ENCODE assay signal across 8 mouse cellular contexts in the genomic region with DNA sequence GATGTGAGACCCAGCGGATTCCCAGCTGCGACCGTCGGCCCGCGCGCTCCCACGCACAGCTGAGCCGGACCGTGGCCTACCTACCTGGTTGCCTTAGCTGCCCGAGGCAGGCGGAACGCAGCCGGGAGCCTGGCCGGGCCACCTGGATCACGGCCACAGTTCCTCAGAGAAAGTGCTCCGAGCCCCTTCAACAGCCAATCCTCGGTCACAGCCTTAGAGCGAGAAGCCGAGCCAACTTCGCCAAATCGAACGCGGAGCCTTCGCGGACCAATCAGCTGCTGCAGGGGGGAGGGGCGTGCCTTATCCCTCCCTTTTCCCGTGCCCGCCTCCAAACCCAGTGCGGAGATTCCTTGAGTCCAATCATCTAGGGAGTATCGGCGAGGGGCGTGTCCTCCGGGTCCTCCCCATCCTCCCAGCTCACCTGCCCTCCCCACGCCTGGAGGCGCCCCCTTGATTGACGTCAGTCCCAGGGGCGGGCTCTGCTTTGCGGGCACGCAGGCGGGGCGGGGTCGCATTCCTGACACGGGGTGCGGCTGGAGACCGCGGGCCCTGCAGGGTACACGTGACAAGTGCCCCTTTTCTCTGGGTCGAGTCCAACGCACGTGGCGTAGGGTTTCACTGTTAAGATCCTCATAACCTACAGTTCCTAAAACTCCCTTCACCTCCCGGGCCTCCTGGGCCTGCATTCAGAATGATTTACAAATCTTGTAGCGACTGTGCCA. TPM values are rescaled to one million over a fixed set of nuclear protein-coding genes. Genes with fewer than 3 reads are reported as not detected.
DNase-seq lines count a peak whose midpoint lies in the region; ATAC-seq and TF ChIP-seq lines count a peak whose summit lies in the region.

Gene Avpi1, minus strand, starts transcription at position 273 of the 722 bp plus-strand sequence.

- H3K9me3 ChIP-seq in CH12.LX (replicated peaks; ENCODE audit: low read length): no peaks in the 10 kb centered on the region
- no peaks in the 10 kb centered on the region for H3K9me3 ChIP-seq in forebrain, embryonic 11.5 days (ENCODE audit: control insufficient read depth, low read length)
- no peaks in the 10 kb centered on the region for H3K9me3 ChIP-seq in heart, embryonic 16.5 days (replicated peaks; ENCODE audit: control insufficient read depth, low read length)
- H3K9me3 ChIP-seq in liver, embryonic 15.5 days (replicated peaks): no peaks in the 10 kb centered on the region
- H3K9me3 ChIP-seq in neural tube, embryonic 12.5 days: no peaks in the 10 kb centered on the region

- WGBS in forebrain, embryonic 11.5 days: under 1% methylated on average over 54 of the region's 54 CpGs
- WGBS in heart, embryonic 16.5 days: under 1% methylated on average over 54 of the region's 54 CpGs
- under 1% methylated on average over 54 of the region's 54 CpGs for WGBS in liver, embryonic 15.5 days (ENCODE audit: insufficient replicate concordance)
- under 1% methylated on average over 54 of the region's 54 CpGs for WGBS in neural tube, embryonic 12.5 days

- no peaks in the 10 kb centered on the region for H3K79me2 ChIP-seq in CH12.LX (replicated peaks; ENCODE audit: control insufficient read depth, extremely low read depth, insufficient read depth, poor library complexity, severe bottlenecking)

- H3K27me3 ChIP-seq in CH12.LX (replicated peaks): no peaks in the 10 kb centered on the region
- H3K27me3 ChIP-seq in forebrain, embryonic 11.5 days (ENCODE audit: control insufficient read depth, insufficient read depth, low read length): no peaks in the 10 kb centered on the region
- no peaks in the 10 kb centered on the region for H3K27me3 ChIP-seq in heart, embryonic 16.5 days (ENCODE audit: control insufficient read depth, insufficient read depth, low read length)
- H3K27me3 ChIP-seq in liver, embryonic 15.5 days: no peaks in the 10 kb centered on the region; the same call in 1 of the 2 replicates
- 0 out of 2 replicates have a peak, but pooled peaks cover 4% of the 10 kb centered on the region for H3K27me3 ChIP-seq in neural tube, embryonic 12.5 days (replicated peaks)

- TF ChIP-seq RAD21 in CH12.LX (IDR thresholded peaks at IDR 0.05; ENCODE audit: low read depth, low read length): no peak

- peak within 1 kb of the TSS; percentile 5; the same call in 1 of the 2 replicates for H3K27ac ChIP-seq in CH12.LX (ENCODE audit: insufficient read depth, low read depth)
- H3K27ac ChIP-seq in forebrain, embryonic 11.5 days (ENCODE audit: low read depth, low read length): peak within 1 kb of the TSS; percentile 14; the same call in 1 of the 2 replicates
- peak within 1 kb of the TSS; percentile 90 for H3K27ac ChIP-seq in heart, embryonic 16.5 days (ENCODE audit: low read length)
- peak within 1 kb of the TSS; percentile 78 for H3K27ac ChIP-seq in liver, embryonic 15.5 days (replicated peaks)
- no peak within 1 kb of the TSS for H3K27ac ChIP-seq in neural tube, embryonic 12.5 days

- peak; percentile 65 for TF ChIP-seq POLR2A in CH12.LX (IDR thresholded peaks at IDR 0.05; ENCODE audit: low read depth, low read length)

- no peak for TF ChIP-seq EP300 in CH12.LX (IDR thresholded peaks at IDR 0.05; ENCODE audit: low read length)

- peak within 1 kb of the TSS; percentile 57 to 64 (median 61) for H3K4me3 ChIP-seq in CH12.LX (replicated peaks in 1 of 3; ENCODE audit: low read depth in 2 of 3, low read length in 2 of 3, poor library complexity in 1 of 3)
- H3K4me3 ChIP-seq in forebrain, embryonic 11.5 days (ENCODE audit: low read depth, low read length): peak within 1 kb of the TSS; percentile 57
- peak within 1 kb of the TSS; percentile 78 for H3K4me3 ChIP-seq in heart, embryonic 16.5 days (ENCODE audit: low read length)
- H3K4me3 ChIP-seq in liver, embryonic 15.5 days (replicated peaks): peak within 1 kb of the TSS; percentile 72
- peak within 1 kb of the TSS; percentile 49 for H3K4me3 ChIP-seq in neural tube, embryonic 12.5 days

- H3K36me3 ChIP-seq in CH12.LX (replicated peaks in 1 of 2; ENCODE audit: control insufficient read depth in 1 of 2, insufficient read depth in 1 of 2, low read length in 1 of 2): peaks cover 1 to 22% of the 10 kb centered on the region in 2 experiments
- H3K36me3 ChIP-seq in forebrain, embryonic 11.5 days (ENCODE audit: control insufficient read depth, insufficient read depth, low read length): no peaks in the 10 kb centered on the region
- H3K36me3 ChIP-seq in heart, embryonic 16.5 days (ENCODE audit: control insufficient read depth, insufficient read depth): 0 out of 2 replicates have a peak, but pooled peaks cover 2% of the 10 kb centered on the region
- H3K36me3 ChIP-seq in liver, embryonic 15.5 days (replicated peaks): no peaks in the 10 kb centered on the region
- H3K36me3 ChIP-seq in neural tube, embryonic 12.5 days: peaks cover 7% of the 10 kb centered on the region; the same call in 1 of the 2 replicates

- peak; percentile 98 for ATAC-seq in forebrain, embryonic 11.5 days (replicated peaks; ENCODE audit: low FRiP score)
- ATAC-seq in heart, embryonic 16.5 days (replicated peaks; ENCODE audit: extremely low read depth, insufficient read depth, low FRiP score): peak; percentile 98
- ATAC-seq in liver, embryonic 15.5 days (ENCODE audit: insufficient read depth): peak; percentile 97
- ATAC-seq in neural tube, embryonic 12.5 days (ENCODE audit: low FRiP score, low read depth): peak; percentile 95

- DNase-seq in CH12.LX (ENCODE audit: extremely low read depth): peak; percentile 92
- peak; percentile 93 for DNase-seq in c-Kit-positive CD71-positive TER-119-negative erythroid progenitor cells, embryonic 14.5 days (ENCODE audit: low read depth)
- peak; percentile 99 for DNase-seq in forebrain, embryonic 11.5 days (ENCODE audit: low spot score)
- DNase-seq in kidney, postnatal 36 days: peak; percentile 99 to 100
- DNase-seq in telencephalon, adult 2 months (ENCODE audit: low read depth, low spot score): peak; percentile 98

- no peak for TF ChIP-seq CTCF in CH12.LX (conservative IDR thresholded peaks at IDR 0.05 in 1 of 2, IDR thresholded peaks at IDR 0.05 in 1 of 2; ENCODE audit: low read depth in 2 of 2, low read length in 2 of 2)

- H3K4me2 ChIP-seq in CH12.LX (ENCODE audit: insufficient read depth, low read depth, poor library complexity, severe bottlenecking): peak within 1 kb of the TSS; percentile 96
- peak within 1 kb of the TSS; percentile 87 for H3K4me2 ChIP-seq in forebrain, embryonic 11.5 days (ENCODE audit: low read depth, low read length, severe bottlenecking)
- H3K4me2 ChIP-seq in heart, embryonic 16.5 days (ENCODE audit: low read depth, low read length): peak within 1 kb of the TSS; percentile 98
- H3K4me2 ChIP-seq in liver, embryonic 15.5 days: peak within 1 kb of the TSS; percentile 100
- H3K4me2 ChIP-seq in neural tube, embryonic 12.5 days (replicated peaks): peak within 1 kb of the TSS; percentile 93

- H3K4me1 ChIP-seq in CH12.LX (ENCODE audit: control insufficient read depth in 1 of 2, insufficient read depth in 2 of 2): peaks cover 8 to 28% of the 10 kb centered on the region in 2 experiments
- peaks cover 4% of the 10 kb centered on the region for H3K4me1 ChIP-seq in forebrain, embryonic 11.5 days (replicated peaks; ENCODE audit: control insufficient read depth, insufficient read depth, low read length)
- peaks cover 32% of the 10 kb centered on the region for H3K4me1 ChIP-seq in heart, embryonic 16.5 days (ENCODE audit: control insufficient read depth, insufficient read depth, low read length)
- peaks cover 39% of the 10 kb centered on the region for H3K4me1 ChIP-seq in liver, embryonic 15.5 days (replicated peaks)
- H3K4me1 ChIP-seq in neural tube, embryonic 12.5 days: peaks cover 21% of the 10 kb centered on the region

- peak within 1 kb of the TSS; percentile 61 for H3K9ac ChIP-seq in CH12.LX (ENCODE audit: insufficient read depth, low read depth)
- peak within 1 kb of the TSS; percentile 57 for H3K9ac ChIP-seq in forebrain, embryonic 11.5 days (ENCODE audit: low read length)
- peak within 1 kb of the TSS; percentile 88 for H3K9ac ChIP-seq in heart, embryonic 16.5 days (ENCODE audit: low read length)
- H3K9ac ChIP-seq in liver, embryonic 15.5 days: peak within 1 kb of the TSS; percentile 75
- peak within 1 kb of the TSS; percentile 52 for H3K9ac ChIP-seq in neural tube, embryonic 12.5 days

- dilution Hi-C loops in CH12.LX (cut with MboI; ENCODE audit: extremely low pct_ligation_motif_present, extremely low pct_unique_long_range_greater_than_20kb, low sequenced_read_pairs): no loop called here

- in situ Hi-C loops in CH12.LX (cut with MboI; ENCODE audit: low pct_ligation_motif_present, low pct_unique_long_range_greater_than_20kb, low sequenced_read_pairs): no loop called here

TF ChIP-seq in CH12.LX, 34 proteins besides CTCF, POLR2A, EP300 and RAD21 (continues in another document):
- no peak for TF ChIP-seq UBTF (IDR thresholded peaks at IDR 0.05; ENCODE audit: low read depth, low read length)
- peak; percentile 83; the same call in 1 of the 2 replicates for TF ChIP-seq MXI1 (IDR thresholded peaks at IDR 0.05; ENCODE audit: low read depth, low read length)
- no peak for TF ChIP-seq POLR2AphosphoS2 (IDR thresholded peaks at IDR 0.05; ENCODE audit: low read depth, low read length)
- peak; percentile 47; the same call in 1 of the 2 replicates for TF ChIP-seq MAZ (IDR thresholded peaks at IDR 0.05; ENCODE audit: low read depth, low read length)
- peak; percentile 54 for TF ChIP-seq MYC (IDR thresholded peaks at IDR 0.05; ENCODE audit: low read depth, low read length)
- no peak for TF ChIP-seq JUND (conservative IDR thresholded peaks at IDR 0.05; ENCODE audit: low read depth, low read length)
- 0 out of 2 replicates have a peak, but pooled peaks have one; percentile 36 for TF ChIP-seq ELF1 (IDR thresholded peaks at IDR 0.05; ENCODE audit: low read depth, low read length)
- TF ChIP-seq ETS1 (conservative IDR thresholded peaks at IDR 0.05; ENCODE audit: low read depth, low read length): no peak
- 0 out of 2 replicates have a peak, but pooled peaks have one; percentile 42 for TF ChIP-seq NELFE (IDR thresholded peaks at IDR 0.05; ENCODE audit: low read depth, low read length)
- peak; percentile 81 for TF ChIP-seq MAX (IDR thresholded peaks at IDR 0.05; ENCODE audit: low read length)
- TF ChIP-seq SIN3A (IDR thresholded peaks at IDR 0.05; ENCODE audit: low read length): peak; percentile 26; the same call in 1 of the 2 replicates
- no peak; the same call in 1 of the 2 replicates for TF ChIP-seq TCF12 (IDR thresholded peaks at IDR 0.05; ENCODE audit: low read depth, low read length)
- no peak for TF ChIP-seq E2F4 (IDR thresholded peaks at IDR 0.05; ENCODE audit: insufficient replicate concordance, low read depth, low read length)

RNA-seq across cellular contexts. Expression of gene Avpi1, which starts in this region (rescaled TPM):
- total RNA-seq in CH12.LX (2012; rRNA removed) (7.7 and 9.3 TPM in 2 replicates), CH12.LX (2014; rRNA removed) (8.1 and 9.0 TPM in 2 replicates)
- polyA plus RNA-seq in CH12.LX (2012; ENCODE audit: insufficient read length, low read depth): 5.9 and 6.5 TPM in 2 replicates
- 15.6 and 16.3 TPM in 2 replicates for polyA plus RNA-seq in forebrain, embryonic 11.5 days (2014; fragmentation: Nextera tagmentation; extraction: Ambion mirVana)
- polyA plus RNA-seq in heart, embryonic 16.5 days (2015; fragmentation: Nextera tagmentation; extraction: Ambion mirVana): 33.4 and 37.2 TPM in 2 replicates
- 19.9 and 25.0 TPM in 2 replicates for polyA plus RNA-seq in liver, embryonic 15.5 days (2015; fragmentation: Nextera tagmentation; extraction: Ambion mirVana)
- 9.0 and 9.3 TPM in 2 replicates for polyA plus RNA-seq in neural tube, embryonic 12.5 days (2016; fragmentation: Nextera tagmentation; extraction: Ambion mirVana)
